Mouse (Mus musculus) midbrain, embryonic 13.5 days (tissue): Measurements from ENCODE around the gene Rgs12. TPM values are rescaled to one million over a fixed set of nuclear protein-coding genes. Genes with fewer than 3 reads are reported as not detected.

Experiments
- ATAC-seq: fragments of 200-750 bp; cut with Nextera tagmentation; 2 replicates; pipeline ENCODE4 v1.8.0; 2017; ENCODE audit warnings: mild to moderate bottlenecking, moderate TSS enrichment, moderate library complexity
- H3K27ac ChIP-seq: fragments of 300-500 bp; sonication (generic); 2 replicates; pipeline ENCODE4 v1.5.1; 2015; ENCODE audit warnings: inconsistent platforms, mild to moderate bottlenecking, moderate library complexity
- H3K27me3 ChIP-seq: fragments of 300-500 bp; sonication (generic); 2 replicates; pipeline ENCODE4 v1.6.1; 2015; ENCODE audit warnings: mild to moderate bottlenecking, inconsistent platforms
- H3K36me3 ChIP-seq: fragments of 300-500 bp; sonication (generic); 2 replicates; pipeline ENCODE4 v1.6.1; 2015; ENCODE audit warnings: mild to moderate bottlenecking, inconsistent platforms
- H3K4me1 ChIP-seq: fragments of 300-500 bp; sonication (generic); replicated peaks from 2 replicates; pipeline ENCODE4 v1.6.1; 2015; ENCODE audit warnings: inconsistent platforms
- H3K4me2 ChIP-seq: fragments of 300-500 bp; sonication (generic); replicated peaks from 2 replicates; pipeline ENCODE4 v1.6.1; 2015; ENCODE audit warnings: moderate library complexity, mild to moderate bottlenecking, inconsistent platforms
- H3K4me3 ChIP-seq: fragments of 300-500 bp; sonication (generic); replicated peaks from 2 replicates; pipeline ENCODE4 v1.5.1; 2015; ENCODE audit warnings: mild to moderate bottlenecking, inconsistent platforms
- H3K9ac ChIP-seq: fragments of 300-500 bp; sonication (generic); replicated peaks from 2 replicates; pipeline ENCODE4 v1.6.1; 2015; ENCODE audit warnings: mild to moderate bottlenecking, inconsistent platforms
- H3K9me3 ChIP-seq: fragments of 300-500 bp; sonication (generic); 2 replicates; pipeline ENCODE4 v1.6.1; 2016; ENCODE audit warnings: mild to moderate bottlenecking, inconsistent platforms
- WGBS: fragments of 180-500 bp; shearing (Covaris S2); methylation state at CpG from one replicate; pipeline ENCODE4 v1.1.7; 2015; 5-methylcytosine and 5-hydroxymethylcytosine counted together
- polyA plus RNA-seq: library from polyadenylated mRNA; unstranded; fragments of >200 nt; fragmentation: Nextera tagmentation; extraction: Ambion mirVana; gene quantifications from 2 replicates; pipeline ENCODE4 v1.2.1, GENCODE M21; 2015

The Rgs12 gene
- polyA plus RNA-seq, 1 experiment from 2014 or later, result 72.3 TPM

GRCm38 (mm10) chr5:34941710-34942470 is 7.4 kb upstream of the Rgs12 start:
- ATAC-seq, result peak; percentile 85
- no peak overlapping the region for H3K4me3 ChIP-seq
- H3K27me3 ChIP-seq, result no peaks in the 10 kb centered on the region
- 6% methylated on average over 10 of the region's 10 CpGs for WGBS
- H3K9me3 ChIP-seq, result no peaks in the 10 kb centered on the region
- peak overlapping the region; percentile 72 for H3K27ac ChIP-seq
- peaks cover 13% of the 10 kb centered on the region for H3K4me1 ChIP-seq
- H3K4me2 ChIP-seq, result no peak overlapping the region
- no peak overlapping the region for H3K9ac ChIP-seq
- H3K36me3 ChIP-seq, result no peaks in the 10 kb centered on the region

- Histone ChIP-seq H3K9me3 (no peaks in the 10 kb centered on the region), H3K27ac (no peak overlapping the region), H3K36me3 (no peaks in the 10 kb centered on the region), H3K27me3 (no peaks in the 10 kb centered on the region), H3K4me2 (no peak overlapping the region), H3K4me1 (peaks cover 14% of the 10 kb centered on the region), H3K9ac (no peak overlapping the region), H3K4me3 (no peak overlapping the region)
- no peak for ATAC-seq
- WGBS, result 93% methylated on average over 3 of the region's 3 CpGs
Observed at GRCm38 (mm10) chr5:34943428-34943827, 5.8 kb upstream of the Rgs12 start.

- Histone ChIP-seq H3K9me3 (no peaks in the 10 kb centered on the region), H3K4me1 (peaks cover 43% of the 10 kb centered on the region), H3K27me3 (no peaks in the 10 kb centered on the region), H3K4me2 (peak overlapping the region; percentile 86), H3K36me3 (peaks cover 8% of the 10 kb centered on the region), H3K4me3 (peak overlapping the region; percentile 80), H3K27ac (peak overlapping the region; percentile 95), H3K9ac (peak overlapping the region; percentile 95)
- WGBS, result 0% methylated on average over 12 of the region's 12 CpGs
- peak; percentile 70 for ATAC-seq
Observed at GRCm38 (mm10) chr5:34949769-34950211, 545 bp downstream of the Rgs12 start.

GRCm38 (mm10) chr5:34950486-34951160 is 1.4 kb downstream of the Rgs12 start:
- peaks cover 47% of the 10 kb centered on the region for H3K4me1 ChIP-seq
- ATAC-seq, result no peak
- peak overlapping the region; percentile 80 for H3K4me3 ChIP-seq
- peak overlapping the region; percentile 95 for H3K27ac ChIP-seq
- no peaks in the 10 kb centered on the region for H3K27me3 ChIP-seq
- H3K4me2 ChIP-seq, result peak overlapping the region; percentile 86
- H3K9ac ChIP-seq, result peak overlapping the region; percentile 95
- 63% methylated on average over 6 of the region's 6 CpGs for WGBS
- H3K36me3 ChIP-seq, result peaks cover 8% of the 10 kb centered on the region
- H3K9me3 ChIP-seq, result no peaks in the 10 kb centered on the region

- peak overlapping the region; percentile 80; the same call in 1 of the 2 replicates for H3K4me3 ChIP-seq
- peaks cover 8% of the 10 kb centered on the region for H3K36me3 ChIP-seq
- H3K27ac ChIP-seq, result peak overlapping the region; percentile 95; the same call in 1 of the 2 replicates
- no peaks in the 10 kb centered on the region for H3K27me3 ChIP-seq
- peaks cover 54% of the 10 kb centered on the region for H3K4me1 ChIP-seq
- 92% methylated on average over 8 of the region's 8 CpGs for WGBS
- H3K9ac ChIP-seq, result peak overlapping the region; percentile 95; the same call in 1 of the 2 replicates
- no peak for ATAC-seq
- H3K4me2 ChIP-seq, result peak overlapping the region; percentile 86
- H3K9me3 ChIP-seq, result no peaks in the 10 kb centered on the region
Observed at GRCm38 (mm10) chr5:34951161-34951834, 2.1 kb downstream of the Rgs12 start.

GRCm38 (mm10) chr5:34954508-34954907 is 5.3 kb downstream of the Rgs12 start:
- H3K36me3 ChIP-seq, result peaks cover 11% of the 10 kb centered on the region
- no peaks in the 10 kb centered on the region for H3K27me3 ChIP-seq
- 0 out of 2 replicates have a peak overlapping the region, but pooled peaks have one; percentile 40 for H3K9ac ChIP-seq
- H3K27ac ChIP-seq, result peak overlapping the region; percentile 52; the same call in 1 of the 2 replicates
- no peak overlapping the region for H3K4me3 ChIP-seq
- peak overlapping the region; percentile 28 for H3K4me2 ChIP-seq
- no peaks in the 10 kb centered on the region for H3K9me3 ChIP-seq
- peaks cover 76% of the 10 kb centered on the region for H3K4me1 ChIP-seq
- ATAC-seq, result no peak
- 55% methylated on average over 6 of the region's 6 CpGs for WGBS

- 67% methylated on average over 5 of the region's 5 CpGs for WGBS
- Histone ChIP-seq H3K36me3 (peaks cover 11% of the 10 kb centered on the region), H3K4me1 (peaks cover 79% of the 10 kb centered on the region), H3K4me2 (no peak overlapping the region), H3K9me3 (no peaks in the 10 kb centered on the region), H3K27ac (no peak overlapping the region), H3K4me3 (no peak overlapping the region), H3K9ac (no peak overlapping the region), H3K27me3 (no peaks in the 10 kb centered on the region)
- ATAC-seq, result no peak
Observed at GRCm38 (mm10) chr5:34955630-34956029, 6.4 kb downstream of the Rgs12 start.

GRCm38 (mm10) chr5:34956151-34956550 is 6.9 kb downstream of the Rgs12 start:
- H3K4me1 ChIP-seq, result peaks cover 74% of the 10 kb centered on the region

GRCm38 (mm10) chr5:34957015-34957414 is 7.8 kb downstream of the Rgs12 start:
- peaks cover 11% of the 10 kb centered on the region for H3K36me3 ChIP-seq
- H3K27ac ChIP-seq, result no peak overlapping the region
- H3K9ac ChIP-seq, result no peak overlapping the region
- peaks cover 67% of the 10 kb centered on the region for H3K4me1 ChIP-seq
- ATAC-seq, result 0 out of 2 replicates have a peak, but pooled peaks have one; percentile 38
- H3K4me2 ChIP-seq, result no peak overlapping the region; the same call in 1 of the 2 replicates
- 88% methylated on average over 2 of the region's 2 CpGs for WGBS
- no peaks in the 10 kb centered on the region for H3K27me3 ChIP-seq
- no peak overlapping the region for H3K4me3 ChIP-seq
- H3K9me3 ChIP-seq, result no peaks in the 10 kb centered on the region

More at GRCm38 (mm10) chr5:34956151-34956550, 6.9 kb downstream of the Rgs12 start:
- Histone ChIP-seq H3K27ac (no peak overlapping the region), H3K4me3 (no peak overlapping the region), H3K36me3 (peaks cover 11% of the 10 kb centered on the region), H3K27me3 (no peaks in the 10 kb centered on the region), H3K9ac (no peak overlapping the region), H3K4me2 (no peak overlapping the region), H3K9me3 (no peaks in the 10 kb centered on the region)
- ATAC-seq, result no peak
- WGBS, result 85% methylated on average over 7 of the region's 7 CpGs

- no peak for ATAC-seq
- no peaks in the 10 kb centered on the region for H3K27me3 ChIP-seq
- H3K4me3 ChIP-seq, result no peak overlapping the region
- H3K9ac ChIP-seq, result no peak overlapping the region
- H3K27ac ChIP-seq, result no peak overlapping the region
- H3K36me3 ChIP-seq, result peaks cover 8% of the 10 kb centered on the region
- peaks cover 50% of the 10 kb centered on the region for H3K4me1 ChIP-seq
- H3K9me3 ChIP-seq, result no peaks in the 10 kb centered on the region
- 100% methylated on average over 1 of the region's 1 CpGs for WGBS
- H3K4me2 ChIP-seq, result no peak overlapping the region
Observed at GRCm38 (mm10) chr5:34960021-34960420, 10.8 kb downstream of the Rgs12 start.

GRCm38 (mm10) chr5:34965531-34965930 is 16.3 kb downstream of the Rgs12 start:
- Histone ChIP-seq H3K4me1 (peaks cover 7% of the 10 kb centered on the region), H3K27ac (no peak overlapping the region), H3K27me3 (no peaks in the 10 kb centered on the region), H3K9ac (no peak overlapping the region), H3K4me2 (no peak overlapping the region), H3K9me3 (no peaks in the 10 kb centered on the region), H3K4me3 (no peak overlapping the region), H3K36me3 (peaks cover 47% of the 10 kb centered on the region)
- ATAC-seq, result no peak
- WGBS, result 96% methylated on average over 12 of the region's 12 CpGs

- H3K27me3 ChIP-seq, result no peaks in the 10 kb centered on the region
- no peak overlapping the region for H3K4me2 ChIP-seq
- no peaks in the 10 kb centered on the region for H3K9me3 ChIP-seq
- no peak overlapping the region for H3K27ac ChIP-seq
- H3K36me3 ChIP-seq, result peaks cover 68% of the 10 kb centered on the region
- ATAC-seq, result no peak
- H3K4me3 ChIP-seq, result no peak overlapping the region
- WGBS, result 90% methylated on average over 5 of the region's 5 CpGs
- no peak overlapping the region for H3K9ac ChIP-seq
- peaks cover 9% of the 10 kb centered on the region for H3K4me1 ChIP-seq
Observed at GRCm38 (mm10) chr5:34968386-34968785, 19.1 kb downstream of the Rgs12 start.
